ENCODE assay signal across 8 mouse cellular contexts in genomic region chr5:122372878-122373277, GRCm38 (mm10). TPM values are rescaled to one million over a fixed set of nuclear protein-coding genes. Genes with fewer than 3 reads are reported as not detected.
DNase-seq lines count a peak whose midpoint lies in the region; ATAC-seq and TF ChIP-seq lines count a peak whose summit lies in the region.

No protein-coding gene starts in this region.

- peak overlapping the region; percentile 84 for H3K9ac ChIP-seq in embryonic facial prominence, embryonic 12.5 days
- H3K9ac ChIP-seq in hindbrain, postnatal 0 days (replicated peaks; ENCODE audit: low read length) = peak overlapping the region; percentile 83

- no peak for TF ChIP-seq POLR2A in myocyte (IDR thresholded peaks at IDR 0.05; ENCODE audit: insufficient read length, low read depth)

- H3K4me2 ChIP-seq in embryonic facial prominence, embryonic 12.5 days (replicated peaks) = peak overlapping the region; percentile 72
- peak overlapping the region; percentile 70 for H3K4me2 ChIP-seq in hindbrain, postnatal 0 days (ENCODE audit: low read depth, low read length)
- H3K4me2 ChIP-seq in myocyte (ENCODE audit: low read depth) = peak overlapping the region; percentile 96

- no peaks in the 10 kb centered on the region for H3K27me3 ChIP-seq in embryonic facial prominence, embryonic 12.5 days
- H3K27me3 ChIP-seq in hindbrain, postnatal 0 days (ENCODE audit: insufficient read depth, low read length) = no peaks in the 10 kb centered on the region
- no peaks in the 10 kb centered on the region for H3K27me3 ChIP-seq in myocyte (ENCODE audit: control insufficient read depth, insufficient read depth, insufficient read length)

- ATAC-seq in embryonic facial prominence, embryonic 12.5 days (ENCODE audit: insufficient number of reproducible peaks, insufficient read depth, low FRiP score, low TSS enrichment) = no peak
- no peak for ATAC-seq in hindbrain, postnatal 0 days
- no peak for ATAC-seq in activated CD4-positive, CD25-positive, alpha-beta regulatory T cell, adult 4 months

- intact Hi-C loops in left cerebral cortex, adult 2 months (cut with DNase I) = loop anchor here (1.0 kb wide), 1 partner anchor 19 kb away; the partner anchor contains the start of genes Rad9b and Vps29

- H3K27ac ChIP-seq in left cerebral cortex, adult 2 months = peak overlapping the region; percentile 96
- H3K27ac ChIP-seq in embryonic facial prominence, embryonic 12.5 days = peak overlapping the region; percentile 97; the same call in 1 of the 2 replicates
- peak overlapping the region; percentile 97 for H3K27ac ChIP-seq in hindbrain, postnatal 0 days

- peaks cover 16% of the 10 kb centered on the region for H3K4me1 ChIP-seq in embryonic facial prominence, embryonic 12.5 days
- H3K4me1 ChIP-seq in hindbrain, postnatal 0 days (ENCODE audit: insufficient read depth, low read length) = peaks cover 4% of the 10 kb centered on the region; the same call in 1 of the 2 replicates

- H3K79me2 ChIP-seq in myocyte (ENCODE audit: control insufficient read depth, insufficient read depth) = peaks cover 18% of the 10 kb centered on the region

- no peaks in the 10 kb centered on the region for H3K9me3 ChIP-seq in embryonic facial prominence, embryonic 12.5 days
- no peaks in the 10 kb centered on the region for H3K9me3 ChIP-seq in hindbrain, postnatal 0 days (ENCODE audit: low read length)

- H3ac ChIP-seq in myocyte (ENCODE audit: control insufficient read depth, insufficient read length) = peak overlapping the region; percentile 79

- H3K36me3 ChIP-seq in embryonic facial prominence, embryonic 12.5 days = peaks cover 25% of the 10 kb centered on the region
- peaks cover 18% of the 10 kb centered on the region for H3K36me3 ChIP-seq in hindbrain, postnatal 0 days (ENCODE audit: insufficient read depth, low read length)
- peaks cover 20% of the 10 kb centered on the region for H3K36me3 ChIP-seq in myocyte (ENCODE audit: control insufficient read depth, insufficient read depth)

- peak overlapping the region; percentile 74 for H3K4me3 ChIP-seq in left cerebral cortex, adult 2 months
- peak overlapping the region; percentile 77 for H3K4me3 ChIP-seq in embryonic facial prominence, embryonic 12.5 days
- H3K4me3 ChIP-seq in hindbrain, postnatal 0 days (ENCODE audit: low read length) = peak overlapping the region; percentile 75
- H3K4me3 ChIP-seq in myocyte = peak overlapping the region; percentile 75

- DNase-seq in left cerebral cortex, adult 2 months (ENCODE audit: extremely low spot score in 1 of 2, low spot score in 2 of 2) = no peak
- DNase-seq in left cerebral cortex, adult 11 months (ENCODE audit: low spot score) = no peak
- DNase-seq in hindbrain, postnatal 0 days (ENCODE audit: low spot score) = no peak
- DNase-seq in right cerebral cortex, adult 18-20 months = no peak
- no peak for DNase-seq in embryo, embryonic 11 days

- 7% methylated on average over 5 of the region's 5 CpGs for WGBS in embryonic facial prominence, embryonic 12.5 days
- 3% methylated on average over 5 of the region's 5 CpGs for WGBS in hindbrain, postnatal 0 days

- TF ChIP-seq CTCF in left cerebral cortex, adult 2 months (IDR thresholded peaks at IDR 0.05) = no peak
- no peak for TF ChIP-seq CTCF in hindbrain, postnatal 0 days (IDR thresholded peaks at IDR 0.05; ENCODE audit: low read depth)

TF ChIP-seq in myocyte, 11 proteins besides CTCF, POLR2A, EP300 and RAD21:
- TF ChIP-seq MYOG (IDR thresholded peaks at IDR 0.05; ENCODE audit: control insufficient read depth in 1 of 3, insufficient read depth in 1 of 3, insufficient read length in 2 of 3, low read depth in 2 of 3) (no peak), SRF (IDR thresholded peaks at IDR 0.05; ENCODE audit: control insufficient read depth, insufficient read length, low read depth) (no peak), TCF12 (IDR thresholded peaks at IDR 0.05; ENCODE audit: insufficient read depth, poor library complexity, severe bottlenecking) (no peak), MAX (IDR thresholded peaks at IDR 0.05; ENCODE audit: low read depth) (no peak), MYOD1 (IDR thresholded peaks at IDR 0.05; ENCODE audit: control insufficient read depth in 1 of 3, insufficient read length in 2 of 3, low read depth in 2 of 3) (no peak), POLR2AphosphoS2 (IDR thresholded peaks at IDR 0.05; ENCODE audit: insufficient read length, low read depth) (no peak), USF1 (IDR thresholded peaks at IDR 0.05; ENCODE audit: low read depth) (no peak), CEBPB (IDR thresholded peaks at IDR 0.05; ENCODE audit: insufficient read depth, poor library complexity, severe bottlenecking) (no peak), REST (IDR thresholded peaks at IDR 0.05; ENCODE audit: insufficient read depth, insufficient read length) (no peak), TCF3 (IDR thresholded peaks at IDR 0.05; ENCODE audit: insufficient read length, low read depth) (no peak), E2F4 (IDR thresholded peaks at IDR 0.05; ENCODE audit: insufficient read depth) (no peak)

RNA-seq across cellular contexts. Expression of gene Fam216a, which starts 0.7 kb away (rescaled TPM):
- 10 to 100 TPM; 68.0 to 73.4 TPM for total RNA-seq in left cerebral cortex, adult 2 months (2021)
- 90.5 and 99.6 TPM in 2 replicates for polyA plus RNA-seq in embryonic facial prominence, embryonic 12.5 days (2016; fragmentation: Nextera tagmentation; extraction: Ambion mirVana)
- 107 and 121 TPM in 2 replicates for total RNA-seq in hindbrain, postnatal 0 days (2014; rRNA removed)
- 138 and 140 TPM in 2 replicates for polyA plus RNA-seq in hindbrain, postnatal 0 days (2015; fragmentation: Nextera tagmentation; extraction: Ambion mirVana)
- polyA plus RNA-seq in myocyte (2012; fragmentation: generic; extraction: Trizol) = 27.7 TPM
- polyA plus RNA-seq in activated CD4-positive, CD25-positive, alpha-beta regulatory T cell, adult 4 months (2017; shearing (Covaris generic)) = 1 to 10 TPM; 9.3 to 9.9 TPM

RNA-seq across cellular contexts. Expression of gene Gpn3, which starts 1.2 kb away (rescaled TPM):
- 10 to 100 TPM; 24.9 to 27.5 TPM for total RNA-seq in left cerebral cortex, adult 2 months (2021)
- 70.0 and 77.7 TPM in 2 replicates for polyA plus RNA-seq in embryonic facial prominence, embryonic 12.5 days (2016; fragmentation: Nextera tagmentation; extraction: Ambion mirVana)
- total RNA-seq in hindbrain, postnatal 0 days (2014; rRNA removed) = 19.5 and 49.9 TPM in 2 replicates
- polyA plus RNA-seq in hindbrain, postnatal 0 days (2015; fragmentation: Nextera tagmentation; extraction: Ambion mirVana) = 43.0 and 44.3 TPM in 2 replicates
- polyA plus RNA-seq in myocyte (2012; fragmentation: generic; extraction: Trizol) = 18.9 TPM
- polyA plus RNA-seq in activated CD4-positive, CD25-positive, alpha-beta regulatory T cell, adult 4 months (2017; shearing (Covaris generic)) = 10 to 100 TPM; 46.7 to 63.3 TPM

RNA-seq across cellular contexts. Expression of gene Vps29, which starts 18.7 kb away (rescaled TPM):
- total RNA-seq in left cerebral cortex, adult 2 months (2021) = 100 to 1,000 TPM; 180 to 190 TPM
- polyA plus RNA-seq in embryonic facial prominence, embryonic 12.5 days (2016; fragmentation: Nextera tagmentation; extraction: Ambion mirVana) = 178 and 183 TPM in 2 replicates
- 90.5 and 111 TPM in 2 replicates for total RNA-seq in hindbrain, postnatal 0 days (2014; rRNA removed)
- 344 and 353 TPM in 2 replicates for polyA plus RNA-seq in hindbrain, postnatal 0 days (2015; fragmentation: Nextera tagmentation; extraction: Ambion mirVana)
- 139 TPM for polyA plus RNA-seq in myocyte (2012; fragmentation: generic; extraction: Trizol)
- polyA plus RNA-seq in activated CD4-positive, CD25-positive, alpha-beta regulatory T cell, adult 4 months (2017; shearing (Covaris generic)) = 100 to 1,000 TPM; 248 to 259 TPM

RNA-seq across cellular contexts. Expression of gene Arpc3, which starts 18.8 kb away (rescaled TPM):
- 100 to 1,000 TPM; 200 to 216 TPM for total RNA-seq in left cerebral cortex, adult 2 months (2021)
- 75.8 and 88.9 TPM in 2 replicates for polyA plus RNA-seq in embryonic facial prominence, embryonic 12.5 days (2016; fragmentation: Nextera tagmentation; extraction: Ambion mirVana)
- total RNA-seq in hindbrain, postnatal 0 days (2014; rRNA removed) = 141 and 163 TPM in 2 replicates
- 133 and 144 TPM in 2 replicates for polyA plus RNA-seq in hindbrain, postnatal 0 days (2015; fragmentation: Nextera tagmentation; extraction: Ambion mirVana)
- polyA plus RNA-seq in myocyte (2012; fragmentation: generic; extraction: Trizol) = 217 TPM
- polyA plus RNA-seq in activated CD4-positive, CD25-positive, alpha-beta regulatory T cell, adult 4 months (2017; shearing (Covaris generic)) = 100 to 1,000 TPM; 443 to 614 TPM

RNA-seq across cellular contexts. Expression of gene Rad9b, which starts 18.8 kb away (rescaled TPM):
- total RNA-seq in left cerebral cortex, adult 2 months (2021) = 1 to 10 TPM; 3.1 to 4.0 TPM
- polyA plus RNA-seq in embryonic facial prominence, embryonic 12.5 days (2016; fragmentation: Nextera tagmentation; extraction: Ambion mirVana) = 17.1 and 18.7 TPM in 2 replicates
- total RNA-seq in hindbrain, postnatal 0 days (2014; rRNA removed) = 5.1 and 8.3 TPM in 2 replicates
- polyA plus RNA-seq in hindbrain, postnatal 0 days (2015; fragmentation: Nextera tagmentation; extraction: Ambion mirVana) = 14.0 and 15.0 TPM in 2 replicates
- 1.9 TPM for polyA plus RNA-seq in myocyte (2012; fragmentation: generic; extraction: Trizol)
- polyA plus RNA-seq in activated CD4-positive, CD25-positive, alpha-beta regulatory T cell, adult 4 months (2017; shearing (Covaris generic)) = 10 to 100 TPM in 1 of 2 experiments, 1 to 10 TPM in 1; 6.6 to 14.1 TPM
